ENCODE assay signal across 32 mouse cellular contexts in genomic region chr4:119305418-119305817, GRCm38 (mm10). TPM values are rescaled to one million over a fixed set of nuclear protein-coding genes. Genes with fewer than 3 reads are reported as not detected.
A peak's percentile ranks its signal among the peaks of the same experiment; 100 is the strongest.
DNase-seq lines count a peak whose midpoint lies in the region; ATAC-seq lines count a peak whose summit lies in the region.
"Had no signal": no experiment of that assay in that cellular context is flagged by ENCODE, and none has a peak within 500 bp of the region (broad histone marks: within the 10 kb centered on the region; RNA-seq: fewer than 3 reads in every experiment).

No protein-coding gene starts in this region.

- no peaks in the 10 kb centered on the region for H3K27me3 ChIP-seq in kidney, embryonic 14.5 days (ENCODE audit: control insufficient read depth, insufficient read depth, low read length)
- no peaks in the 10 kb centered on the region for H3K27me3 ChIP-seq in midbrain, embryonic 16.5 days (ENCODE audit: control insufficient read depth, insufficient read depth, low read depth, low read length)
- no peaks in the 10 kb centered on the region for H3K27me3 ChIP-seq in heart, embryonic 12.5 days (replicated peaks)
- H3K27me3 ChIP-seq: embryonic facial prominence, embryonic 13.5 days; heart, embryonic 13.5 days; limb, embryonic 15.5 days; liver, embryonic 13.5 days; midbrain, embryonic 13.5 days had no signal

- H3K9ac ChIP-seq in kidney, embryonic 14.5 days (ENCODE audit: low read depth, low read length) = no peak overlapping the region
- H3K9ac ChIP-seq in midbrain, embryonic 16.5 days (ENCODE audit: low read depth, low read length) = no peak overlapping the region
- no peak overlapping the region for H3K9ac ChIP-seq in heart, embryonic 12.5 days
- H3K9ac ChIP-seq: embryonic facial prominence, embryonic 13.5 days; heart, embryonic 13.5 days; hindbrain, embryonic 14.5 days; limb, embryonic 15.5 days; liver, embryonic 13.5 days; midbrain, embryonic 13.5 days had no signal

- peak; percentile 89 for DNase-seq in kidney, adult 11 months
- DNase-seq in kidney, postnatal 14 days = peak; percentile 85
- no peak for DNase-seq in lung, postnatal 10 days
- DNase-seq: adrenal gland, postnatal 10 days; cerebellum, adult 11 months; cerebellum, adult 9-10 months; gastrocnemius, adult 2 months; gastrocnemius, postnatal 36 days; heart, adult 18-20 months; heart, postnatal 10 days; layer of hippocampus, postnatal 36 days; liver, embryonic 13.5 days; lung, adult 18-20 months; retina, postnatal 1 day; right cerebral cortex, postnatal 14 days; thymus, postnatal 36 days had no signal

- no peaks in the 10 kb centered on the region for H3K9me3 ChIP-seq in kidney, embryonic 14.5 days (ENCODE audit: control insufficient read depth, low read length)
- H3K9me3 ChIP-seq in midbrain, embryonic 16.5 days (replicated peaks; ENCODE audit: control insufficient read depth, low read length, poor library complexity, severe bottlenecking) = no peaks in the 10 kb centered on the region
- H3K9me3 ChIP-seq in heart, embryonic 12.5 days (replicated peaks) = no peaks in the 10 kb centered on the region
- H3K9me3 ChIP-seq: embryonic facial prominence, embryonic 13.5 days; forebrain, embryonic 10.5 days; heart, embryonic 13.5 days; limb, embryonic 10.5 days; limb, embryonic 15.5 days; liver, embryonic 13.5 days; midbrain, embryonic 13.5 days had no signal

- ATAC-seq in kidney, embryonic 14.5 days (ENCODE audit: low FRiP score, low TSS enrichment) = peak; percentile 76
- no peak for ATAC-seq in cerebellum, adult (ENCODE audit: insufficient number of reproducible peaks, low FRiP score, low TSS enrichment)
- no peak for ATAC-seq in midbrain, embryonic 16.5 days
- ATAC-seq in heart, embryonic 12.5 days (ENCODE audit: insufficient number of reproducible peaks, low FRiP score) = no peak
- ATAC-seq: CD4-positive, CD25-positive, alpha-beta regulatory T cell, adult 4 months; forebrain, embryonic 16.5 days; lung, postnatal 0 days; midbrain, embryonic 13.5 days had no signal

- 49% methylated on average over 5 of the region's 5 CpGs for WGBS in kidney, embryonic 14.5 days
- 63% methylated on average over 5 of the region's 5 CpGs for WGBS in midbrain, embryonic 16.5 days
- 83% methylated on average over 5 of the region's 5 CpGs for WGBS in heart, embryonic 12.5 days

- H3K36me3 ChIP-seq in kidney, embryonic 14.5 days (ENCODE audit: control insufficient read depth, insufficient read depth, low read length) = peaks cover 31% of the 10 kb centered on the region
- H3K36me3 ChIP-seq in midbrain, embryonic 16.5 days (ENCODE audit: control insufficient read depth, insufficient read depth, low read length) = peaks cover 4% of the 10 kb centered on the region; the same call in 1 of the 2 replicates
- peaks cover 39% of the 10 kb centered on the region for H3K36me3 ChIP-seq in heart, embryonic 12.5 days

- H3K4me1 ChIP-seq in kidney, embryonic 14.5 days (ENCODE audit: control insufficient read depth, insufficient read depth, low read length) = no peaks in the 10 kb centered on the region
- no peaks in the 10 kb centered on the region for H3K4me1 ChIP-seq in midbrain, embryonic 16.5 days (ENCODE audit: control insufficient read depth, insufficient read depth, low read length)
- no peaks in the 10 kb centered on the region for H3K4me1 ChIP-seq in heart, embryonic 12.5 days (replicated peaks)
- H3K4me1 ChIP-seq: embryonic facial prominence, embryonic 13.5 days; forebrain, embryonic 10.5 days; heart, embryonic 13.5 days; limb, embryonic 10.5 days; limb, embryonic 15.5 days; liver, embryonic 13.5 days; midbrain, embryonic 13.5 days had no signal

- H3K4me2 ChIP-seq in kidney, embryonic 14.5 days (replicated peaks; ENCODE audit: low read depth, low read length) = no peak overlapping the region
- H3K4me2 ChIP-seq in midbrain, embryonic 16.5 days (ENCODE audit: low read length) = no peak overlapping the region
- H3K4me2 ChIP-seq in heart, embryonic 12.5 days = no peak overlapping the region
- H3K4me2 ChIP-seq: embryonic facial prominence, embryonic 13.5 days; heart, embryonic 13.5 days; hindbrain, embryonic 14.5 days; limb, embryonic 15.5 days; liver, embryonic 13.5 days; midbrain, embryonic 13.5 days had no signal

- 0 out of 2 replicates have a peak overlapping the region, but pooled peaks have one; percentile 1 for H3K27ac ChIP-seq in kidney, embryonic 14.5 days (ENCODE audit: low read depth, low read length)
- H3K27ac ChIP-seq in midbrain, embryonic 16.5 days (ENCODE audit: low read length) = no peak overlapping the region
- H3K27ac ChIP-seq in heart, embryonic 12.5 days (ENCODE audit: poor library complexity, severe bottlenecking) = no peak overlapping the region
- H3K27ac ChIP-seq: embryonic facial prominence, embryonic 13.5 days; forebrain, embryonic 10.5 days; gastrocnemius, adult 2 months; heart, embryonic 13.5 days; hindbrain, embryonic 14.5 days; limb, embryonic 10.5 days; limb, embryonic 15.5 days; liver, embryonic 13.5 days; macrophage; midbrain, embryonic 13.5 days had no signal

- no peak overlapping the region for H3K4me3 ChIP-seq in kidney, embryonic 14.5 days (ENCODE audit: low read length)
- no peak overlapping the region for H3K4me3 ChIP-seq in midbrain, embryonic 16.5 days (ENCODE audit: low read depth, low read length)
- H3K4me3 ChIP-seq in heart, embryonic 12.5 days = no peak overlapping the region
- H3K4me3 ChIP-seq: embryonic facial prominence, embryonic 13.5 days; forebrain, embryonic 10.5 days; gastrocnemius, adult 2 months; heart, embryonic 13.5 days; limb, embryonic 10.5 days; limb, embryonic 15.5 days; liver, embryonic 13.5 days; midbrain, embryonic 13.5 days had no signal

RNA-seq across cellular contexts. Expression of gene Ybx1, which starts 11.0 kb away (rescaled TPM):
- 969 and 1,061 TPM in 2 replicates for polyA plus RNA-seq in kidney, embryonic 14.5 days (2014; fragmentation: Nextera tagmentation; extraction: Ambion mirVana)
- polyA plus RNA-seq in midbrain, embryonic 16.5 days (2015; fragmentation: Nextera tagmentation; extraction: Ambion mirVana) = 716 and 727 TPM in 2 replicates
- 851 and 903 TPM in 2 replicates for polyA plus RNA-seq in heart, embryonic 12.5 days (2016; fragmentation: Nextera tagmentation; extraction: Ambion mirVana)

RNA-seq across cellular contexts. Expression of gene Ppih, which starts 14.9 kb away (rescaled TPM):
- polyA plus RNA-seq in kidney, embryonic 14.5 days (2014; fragmentation: Nextera tagmentation; extraction: Ambion mirVana) = 122 and 153 TPM in 2 replicates
- 36.4 and 42.9 TPM in 2 replicates for polyA plus RNA-seq in midbrain, embryonic 16.5 days (2015; fragmentation: Nextera tagmentation; extraction: Ambion mirVana)
- polyA plus RNA-seq in heart, embryonic 12.5 days (2016; fragmentation: Nextera tagmentation; extraction: Ambion mirVana) = 58.1 and 58.5 TPM in 2 replicates

RNA-seq across cellular contexts. Expression of gene Cldn19, which starts 50.2 kb away (rescaled TPM):
- polyA plus RNA-seq in kidney, embryonic 14.5 days (2014; fragmentation: Nextera tagmentation; extraction: Ambion mirVana) = 5.9 and 10.4 TPM in 2 replicates
- polyA plus RNA-seq in midbrain, embryonic 16.5 days (2015; fragmentation: Nextera tagmentation; extraction: Ambion mirVana) = 0.63 and 1.6 TPM in 2 replicates
- not detected in 2 replicates for polyA plus RNA-seq in heart, embryonic 12.5 days (2016; fragmentation: Nextera tagmentation; extraction: Ambion mirVana)
- polyA plus RNA-seq: CD4-positive, CD25-positive, alpha-beta regulatory T cell, adult 4 months; heart, embryonic 13.5 days; large intestine, adult 2 months; limb, embryonic 10.5 days; liver, embryonic 13.5 days; lung, postnatal 0 days; macrophage had no signal
